Mouse (Mus musculus) lung, embryonic 14.5 days (tissue): ENCODE measurements around the gene Gdf15. TPM values are rescaled to one million over a fixed set of nuclear protein-coding genes. Genes with fewer than 3 reads are reported as not detected.

ENCODE experiments used
- ATAC-seq: fragments of 200-750 bp; cut with Nextera tagmentation; 2 replicates; pipeline ENCODE4 v1.8.0; 2017; ENCODE audit warnings: mild to moderate bottlenecking, moderate TSS enrichment, moderate library complexity; ENCODE audit not compliant: insufficient read depth
- DNase-seq: peaks from one replicate; pipeline ENCODE4 v3.0.0-alpha.2; 2015
- H3K27ac ChIP-seq: fragments of 300-500 bp; sonication (generic); 2 replicates; pipeline ENCODE4 v1.5.1; 2014; ENCODE audit warnings: low read depth, mild to moderate bottlenecking, moderate library complexity
- H3K27me3 ChIP-seq: fragments of 300-500 bp; sonication (generic); 2 replicates; pipeline ENCODE4 v1.6.1; 2014; ENCODE audit warnings: low read length, control low read depth; ENCODE audit not compliant: insufficient read depth
- H3K36me3 ChIP-seq: fragments of 300-500 bp; sonication (generic); 2 replicates; pipeline ENCODE4 v1.6.1; 2014; ENCODE audit warnings: control low read depth; ENCODE audit not compliant: insufficient read depth
- H3K4me1 ChIP-seq: fragments of 300-500 bp; sonication (generic); 2 replicates; pipeline ENCODE4 v1.6.1; 2014; ENCODE audit warnings: antibody characterized with exemption, control low read depth; ENCODE audit not compliant: insufficient read depth
- H3K4me2 ChIP-seq: fragments of 300-500 bp; sonication (generic); 2 replicates; pipeline ENCODE4 v1.6.1; 2014; ENCODE audit warnings: mild to moderate bottlenecking
- H3K4me3 ChIP-seq: fragments of 300-500 bp; sonication (generic); 2 replicates; pipeline ENCODE4 v1.5.1; 2014; ENCODE audit warnings: low read depth, low read length
- H3K9ac ChIP-seq: fragments of 300-500 bp; sonication (generic); 2 replicates; pipeline ENCODE4 v1.6.1; 2014
- H3K9me3 ChIP-seq: fragments of 300-500 bp; sonication (generic); 2 replicates; pipeline ENCODE4 v1.6.1; 2016; ENCODE audit warnings: low read depth, low read length, control low read depth
- CTCF ChIP-seq: IDR thresholded peaks from 2 replicates; pipeline ENCODE4 v1.5.1; 2016; ENCODE audit warnings: antibody characterized with exemption, low read depth
- WGBS: fragments of 180-500 bp; shearing (Covaris S2); extraction: QIAGEN DNeasy Blood & Tissue Kit; methylation state at CpG from one replicate; pipeline ENCODE4 v1.1.7; 2014; 5-methylcytosine and 5-hydroxymethylcytosine counted together
- polyA plus RNA-seq: library from polyadenylated mRNA; unstranded; fragments of >200 nt; fragmentation: Nextera tagmentation; extraction: Ambion mirVana; gene quantifications from 2 replicates; pipeline ENCODE4 v1.2.1, GENCODE M21; 2014

The Gdf15 gene
- polyA plus RNA-seq, 1 experiment from 2014 or later = 0.12 TPM

- DNase-seq = no peak
- H3K9me3 ChIP-seq = no peaks in the 10 kb centered on the region
- no peak overlapping the region for H3K9ac ChIP-seq
- H3K36me3 ChIP-seq = peaks cover 32% of the 10 kb centered on the region; the same call in 1 of the 2 replicates
- peak overlapping the region; percentile 76 for H3K27ac ChIP-seq
- WGBS = 53% methylated on average over 3 of the region's 3 CpGs
- peak; percentile 15; the same call in 1 of the 2 replicates for ATAC-seq
- H3K4me3 ChIP-seq = no peak overlapping the region
- no peaks in the 10 kb centered on the region for H3K27me3 ChIP-seq
- no peak for TF ChIP-seq CTCF
- H3K4me1 ChIP-seq = peaks cover 19% of the 10 kb centered on the region
- H3K4me2 ChIP-seq = no peak overlapping the region
Observed at GRCm38 (mm10) chr8:70648921-70649320, 16.7 kb upstream of the Gdf15 start.

GRCm38 (mm10) chr8:70648164-70648442 lies 15.8 kb upstream of the Gdf15 start:
- no peak overlapping the region for H3K4me2 ChIP-seq
- no peaks in the 10 kb centered on the region for H3K27me3 ChIP-seq
- H3K9me3 ChIP-seq = no peaks in the 10 kb centered on the region
- no peak overlapping the region for H3K4me3 ChIP-seq
- DNase-seq = no peak
- peaks cover 19% of the 10 kb centered on the region for H3K4me1 ChIP-seq
- ATAC-seq = no peak
- 36% methylated on average over 1 of the region's 1 CpGs for WGBS
- H3K36me3 ChIP-seq = peaks cover 27% of the 10 kb centered on the region; the same call in 1 of the 2 replicates
- H3K27ac ChIP-seq = peak overlapping the region; percentile 66; the same call in 1 of the 2 replicates
- TF ChIP-seq CTCF = no peak
- H3K9ac ChIP-seq = no peak overlapping the region

- Histone ChIP-seq H3K4me3 (no peak overlapping the region), H3K9me3 (no peaks in the 10 kb centered on the region), H3K27ac (peak overlapping the region; percentile 66), H3K4me2 (no peak overlapping the region), H3K4me1 (peaks cover 19% of the 10 kb centered on the region), H3K9ac (no peak overlapping the region), H3K36me3 (peaks cover 25% of the 10 kb centered on the region; the same call in 1 of the 2 replicates), H3K27me3 (no peaks in the 10 kb centered on the region)
- ATAC-seq (no peak; the same call in 1 of the 2 replicates), DNase-seq (peak; percentile 49)
- no peak for TF ChIP-seq CTCF
- WGBS = 40% methylated on average over 8 of the region's 8 CpGs
Observed at GRCm38 (mm10) chr8:70647343-70648163, 15.3 kb upstream of the Gdf15 start.

GRCm38 (mm10) chr8:70646775-70647174 lies 14.5 kb upstream of the Gdf15 start:
- no peak overlapping the region for H3K9ac ChIP-seq
- no peak overlapping the region for H3K4me2 ChIP-seq
- H3K27me3 ChIP-seq = no peaks in the 10 kb centered on the region
- H3K4me1 ChIP-seq = peaks cover 19% of the 10 kb centered on the region
- DNase-seq (no peak), ATAC-seq (no peak)
- no peaks in the 10 kb centered on the region for H3K9me3 ChIP-seq
- H3K27ac ChIP-seq = no peak overlapping the region
- peaks cover 18% of the 10 kb centered on the region; the same call in 1 of the 2 replicates for H3K36me3 ChIP-seq
- no peak overlapping the region for H3K4me3 ChIP-seq
- TF ChIP-seq CTCF = no peak

- no peak overlapping the region for H3K4me2 ChIP-seq
- H3K36me3 ChIP-seq = peaks cover 15% of the 10 kb centered on the region; the same call in 1 of the 2 replicates
- DNase-seq (no peak), ATAC-seq (no peak)
- no peak for TF ChIP-seq CTCF
- no peak overlapping the region for H3K27ac ChIP-seq
- H3K4me3 ChIP-seq = no peak overlapping the region
- no peaks in the 10 kb centered on the region for H3K9me3 ChIP-seq
- peaks cover 19% of the 10 kb centered on the region for H3K4me1 ChIP-seq
- H3K9ac ChIP-seq = no peak overlapping the region
- WGBS = 78% methylated on average over 6 of the region's 6 CpGs
- no peaks in the 10 kb centered on the region for H3K27me3 ChIP-seq
Observed at GRCm38 (mm10) chr8:70646369-70646768, 14.1 kb upstream of the Gdf15 start.

- H3K27ac ChIP-seq = no peak overlapping the region
- no peaks in the 10 kb centered on the region for H3K9me3 ChIP-seq
- H3K9ac ChIP-seq = no peak overlapping the region
- H3K27me3 ChIP-seq = no peaks in the 10 kb centered on the region
- peaks cover 19% of the 10 kb centered on the region for H3K4me1 ChIP-seq
- no peak overlapping the region for H3K4me2 ChIP-seq
- no peak for TF ChIP-seq CTCF
- DNase-seq = peak; percentile 32
- no peak for ATAC-seq
- H3K36me3 ChIP-seq = peaks cover 9% of the 10 kb centered on the region; the same call in 1 of the 2 replicates
- H3K4me3 ChIP-seq = no peak overlapping the region
- 47% methylated on average over 17 of the region's 17 CpGs for WGBS
Observed at GRCm38 (mm10) chr8:70645501-70646224, 13.4 kb upstream of the Gdf15 start.

GRCm38 (mm10) chr8:70644065-70644464 lies 11.8 kb upstream of the Gdf15 start:
- ATAC-seq = no peak
- H3K9ac ChIP-seq = no peak overlapping the region
- no peaks in the 10 kb centered on the region for H3K27me3 ChIP-seq
- DNase-seq = no peak
- H3K27ac ChIP-seq = no peak overlapping the region
- no peak overlapping the region for H3K4me3 ChIP-seq
- WGBS = 79% methylated on average over 2 of the region's 2 CpGs
- H3K9me3 ChIP-seq = no peaks in the 10 kb centered on the region
- H3K36me3 ChIP-seq = no peaks in the 10 kb centered on the region
- no peak overlapping the region for H3K4me2 ChIP-seq
- TF ChIP-seq CTCF = peak; percentile 55; the same call in 1 of the 2 replicates
- peaks cover 13% of the 10 kb centered on the region for H3K4me1 ChIP-seq
